Mouse (Mus musculus): Measurements from ENCODE around the gene H2-T3. TPM values are rescaled to one million over a fixed set of nuclear protein-coding genes. Genes with fewer than 3 reads are reported as not detected.
"Not testable (repeated sequence)": the region's sequence is repeated elsewhere in the genome, so short reads cannot be mapped to it uniquely, and the experiment has no call there.

Gene H2-T3
- not detected in 2 replicates for polyA plus RNA-seq (2012; rRNA removed)
- not detected in 2 replicates for polyA plus RNA-seq (2014; fragmentation: Nextera tagmentation; extraction: Ambion mirVana)

- Histone ChIP-seq H3K4me1 (replicated peaks; ENCODE audit: control insufficient read depth in 2 of 2, insufficient read depth in 2 of 2, low read length in 1 of 2) (no peaks in the 10 kb centered on the region), H3K27ac (no peak within 1 kb of the TSS), H3K4me2 (ENCODE audit: low read depth) (no peak within 1 kb of the TSS), H3K9ac (replicated peaks) (no peak within 1 kb of the TSS), H3K9me3 (ENCODE audit: control insufficient read depth, low read length) (no peaks in the 10 kb centered on the region), H3K27me3 (ENCODE audit: control insufficient read depth, insufficient read depth, low read length) (peaks cover 4% of the 10 kb centered on the region), H3K4me3 (ENCODE audit: insufficient read depth in 1 of 2, low read depth in 2 of 2, low read length in 2 of 2) (no peak within 1 kb of the TSS), H3K36me3 (replicated peaks; ENCODE audit: control insufficient read depth, insufficient read depth, low read depth) (no peaks in the 10 kb centered on the region)
- TF ChIP-seq EP300 (IDR thresholded peaks at IDR 0.05; ENCODE audit: low read depth) (no peak), CTCF (IDR thresholded peaks at IDR 0.05; ENCODE audit: low read depth) (no peak)
- no peak for ATAC-seq (ENCODE audit: insufficient read depth)
- DNase-seq (ENCODE audit: low read depth in 3 of 3, low spot score in 3 of 3) = no peak
- 51% methylated on average over 2 of the region's 2 CpGs for WGBS (ENCODE audit: insufficient replicate concordance)
These were observed at the start of gene H2-T3 for GRCm38 (mm10) chr17:36190169-36190507. TSS of gene H2-T3 (minus strand) at chr17:36190287.

DNA sequence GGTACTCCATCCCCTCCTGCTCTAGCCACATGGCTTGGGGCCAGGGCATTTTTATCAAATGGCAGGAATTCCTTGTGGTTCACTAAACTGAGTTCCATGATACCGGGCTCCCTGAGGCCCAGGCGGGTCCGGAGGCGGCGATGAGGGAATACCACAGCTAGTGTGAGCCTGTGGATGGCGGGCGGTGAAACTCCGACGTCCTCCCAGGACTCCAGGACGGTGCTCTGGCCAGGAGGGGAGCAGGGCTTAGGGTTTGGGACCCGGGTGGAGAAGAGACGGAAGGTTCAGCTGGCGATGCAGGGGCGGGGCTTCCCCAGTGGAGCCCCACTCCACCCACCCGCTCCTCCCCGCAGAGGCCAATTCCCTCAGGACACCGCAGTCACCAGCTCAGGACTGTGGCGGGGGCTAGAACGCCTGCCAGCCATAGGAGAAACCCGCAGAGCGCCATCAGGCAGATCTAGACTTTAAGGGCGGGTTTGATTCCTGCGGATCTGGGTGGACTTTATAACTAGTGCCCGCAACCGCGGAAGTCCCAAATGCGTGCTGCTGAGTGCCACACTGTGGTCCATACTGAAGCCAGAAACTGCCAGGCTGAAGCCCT, 47.3 kb upstream of the H2-T3 start:
- H3K27me3 ChIP-seq (ENCODE audit: control insufficient read depth, insufficient read depth, low read length) = peaks cover 18% of the 10 kb centered on the region
- no peak for ATAC-seq (ENCODE audit: insufficient read depth)
- WGBS (ENCODE audit: insufficient replicate concordance) = 5% methylated on average over 27 of the region's 27 CpGs

DNA sequence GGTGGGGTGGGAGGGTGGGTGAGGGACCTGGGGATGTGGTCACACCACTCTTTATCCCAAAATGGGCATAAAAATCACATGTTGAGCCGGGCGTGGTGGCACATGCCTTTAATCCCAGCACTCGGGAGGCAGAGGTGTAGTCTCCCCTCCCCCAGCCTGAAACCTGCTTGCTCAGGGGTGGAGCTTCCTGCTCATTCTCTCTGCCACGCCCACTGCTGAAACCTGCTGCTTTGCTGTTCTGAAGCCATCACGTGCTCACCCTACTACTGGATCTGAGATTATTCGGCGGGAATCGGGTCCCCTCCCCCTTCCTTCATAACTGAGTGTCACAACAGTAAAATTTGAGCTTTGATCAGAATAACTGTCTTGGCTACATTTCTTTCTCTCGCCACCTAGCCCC, 45.2 kb upstream of the H2-T3 start:
- H3K27me3 ChIP-seq (ENCODE audit: control insufficient read depth, insufficient read depth, low read length) = peaks cover 27% of the 10 kb centered on the region
- H3K4me1 ChIP-seq (replicated peaks; ENCODE audit: control insufficient read depth in 2 of 2, insufficient read depth in 2 of 2, low read length in 1 of 2); H3K36me3 ChIP-seq (replicated peaks; ENCODE audit: control insufficient read depth, insufficient read depth, low read depth); DNase-seq (ENCODE audit: low read depth in 3 of 3, low spot score in 3 of 3); H3K27ac ChIP-seq; H3K9ac ChIP-seq (replicated peaks); ATAC-seq (ENCODE audit: insufficient read depth); H3K4me2 ChIP-seq (ENCODE audit: low read depth); H3K9me3 ChIP-seq (ENCODE audit: control insufficient read depth, low read length); H3K4me3 ChIP-seq (ENCODE audit: insufficient read depth in 1 of 2, low read depth in 2 of 2, low read length in 2 of 2): not testable (repeated sequence)
- 6% methylated on average over 8 of the region's 9 CpGs for WGBS (ENCODE audit: insufficient replicate concordance)

More for the DNA sequence above, 47.3 kb upstream of the H2-T3 start:
- no peak for TF ChIP-seq CTCF (IDR thresholded peaks at IDR 0.05; ENCODE audit: low read depth)
- TF ChIP-seq EP300 (IDR thresholded peaks at IDR 0.05; ENCODE audit: low read depth) = no peak
- H3K9me3 ChIP-seq (ENCODE audit: control insufficient read depth, low read length) = no peaks in the 10 kb centered on the region
- H3K36me3 ChIP-seq (replicated peaks; ENCODE audit: control insufficient read depth, insufficient read depth, low read depth) = no peaks in the 10 kb centered on the region
- no peaks in the 10 kb centered on the region for H3K4me1 ChIP-seq (replicated peaks; ENCODE audit: control insufficient read depth in 2 of 2, insufficient read depth in 2 of 2, low read length in 1 of 2)
- no peak overlapping the region for H3K4me3 ChIP-seq (ENCODE audit: insufficient read depth in 1 of 2, low read depth in 2 of 2, low read length in 2 of 2)
- DNase-seq (ENCODE audit: low read depth in 3 of 3, low spot score in 3 of 3) = no peak
- peak overlapping the region; percentile 40 for H3K4me2 ChIP-seq (ENCODE audit: low read depth)
- H3K9ac ChIP-seq (replicated peaks) = no peak overlapping the region
- H3K27ac ChIP-seq = no peak overlapping the region

- H3K36me3 ChIP-seq (replicated peaks; ENCODE audit: control insufficient read depth, insufficient read depth, low read depth) = no peaks in the 10 kb centered on the region
- no peaks in the 10 kb centered on the region for H3K9me3 ChIP-seq (ENCODE audit: control insufficient read depth, low read length)
- 41% methylated on average over 5 of the region's 5 CpGs for WGBS (ENCODE audit: insufficient replicate concordance)
- H3K27ac ChIP-seq = no peak overlapping the region
- H3K4me3 ChIP-seq (ENCODE audit: insufficient read depth in 1 of 2, low read depth in 2 of 2, low read length in 2 of 2) = no peak overlapping the region
- no peak overlapping the region for H3K4me2 ChIP-seq (ENCODE audit: low read depth)
- H3K9ac ChIP-seq (replicated peaks) = no peak overlapping the region
- no peak for TF ChIP-seq CTCF (IDR thresholded peaks at IDR 0.05; ENCODE audit: low read depth)
- H3K27me3 ChIP-seq (ENCODE audit: control insufficient read depth, insufficient read depth, low read length) = peaks cover 30% of the 10 kb centered on the region
- DNase-seq (ENCODE audit: low read depth in 3 of 3, low spot score in 3 of 3) (no peak), ATAC-seq (ENCODE audit: insufficient read depth) (no peak)
- H3K4me1 ChIP-seq (replicated peaks; ENCODE audit: control insufficient read depth in 2 of 2, insufficient read depth in 2 of 2, low read length in 1 of 2) = no peaks in the 10 kb centered on the region
These were observed 43.5 kb upstream of the H2-T3 start for GRCm38 (mm10) chr17:36233572-36233971.

- no peak overlapping the region for H3K27ac ChIP-seq
- H3K27me3 ChIP-seq (ENCODE audit: control insufficient read depth, insufficient read depth, low read length) = peaks cover 18% of the 10 kb centered on the region
- H3K4me2 ChIP-seq (ENCODE audit: low read depth) = no peak overlapping the region
- peak; percentile 94 to 98 (median 97) for DNase-seq (ENCODE audit: low read depth in 3 of 3, low spot score in 3 of 3)
- no peaks in the 10 kb centered on the region for H3K4me1 ChIP-seq (replicated peaks; ENCODE audit: control insufficient read depth in 2 of 2, insufficient read depth in 2 of 2, low read length in 1 of 2)
- H3K9me3 ChIP-seq (ENCODE audit: control insufficient read depth, low read length) = no peaks in the 10 kb centered on the region
- no peak for ATAC-seq (ENCODE audit: insufficient read depth)
- no peak overlapping the region for H3K4me3 ChIP-seq (ENCODE audit: insufficient read depth in 1 of 2, low read depth in 2 of 2, low read length in 2 of 2)
- no peaks in the 10 kb centered on the region for H3K36me3 ChIP-seq (replicated peaks; ENCODE audit: control insufficient read depth, insufficient read depth, low read depth)
- peak; percentile 69 for TF ChIP-seq CTCF (IDR thresholded peaks at IDR 0.05; ENCODE audit: low read depth)
- TF ChIP-seq EP300 (IDR thresholded peaks at IDR 0.05; ENCODE audit: low read depth) = no peak
- WGBS (ENCODE audit: insufficient replicate concordance) = 3% methylated on average over 36 of the region's 36 CpGs
- H3K9ac ChIP-seq (replicated peaks) = no peak overlapping the region
These were observed 41.2 kb upstream of the H2-T3 start for GRCm38 (mm10) chr17:36231318-36231717.
